Mouse (Mus musculus) liver, embryonic 14.5 days (tissue): ENCODE results near the gene Wrap53. TPM values are rescaled to one million over a fixed set of nuclear protein-coding genes. Genes with fewer than 3 reads are reported as not detected.
A peak's percentile ranks its signal among the peaks of the same experiment; 100 is the strongest.
"Not testable (repeated sequence)": the region's sequence is repeated elsewhere in the genome, so short reads cannot be mapped to it uniquely, and the experiment has no call there.

Experiments used
- ATAC-seq: fragments of 200-750 bp; cut with Nextera tagmentation; 2 replicates; pipeline ENCODE4 v1.8.0; 2017; ENCODE audit warnings: moderate number of reproducible peaks, mild to moderate bottlenecking, moderate library complexity; ENCODE audit not compliant: insufficient read depth
- DNase-seq, 3 experiments: peaks; one replicate each; pipeline ENCODE4 v3.0.0-alpha.2; 2012 to 2013; ENCODE audit warnings: low read depth in 3 of 3, low spot score in 3 of 3
- H3K27ac ChIP-seq: fragments of 300-500 bp; sonication (generic); 2 replicates; pipeline ENCODE4 v1.5.1; 2014; ENCODE audit warnings: moderate library complexity, mild to moderate bottlenecking, control low read depth, inconsistent platforms
- H3K27me3 ChIP-seq: fragments of 300-500 bp; sonication (generic); 2 replicates; pipeline ENCODE4 v1.6.1; 2014; ENCODE audit warnings: mild to moderate bottlenecking, low read length, moderate library complexity; ENCODE audit not compliant: control insufficient read depth, insufficient read depth
- H3K36me3 ChIP-seq: fragments of 300-500 bp; sonication (generic); replicated peaks from 2 replicates; pipeline ENCODE4 v1.6.1; 2014; ENCODE audit warnings: low read depth; ENCODE audit not compliant: control insufficient read depth, insufficient read depth
- H3K4me1 ChIP-seq, 2 experiments: fragments of 200-500 bp in 1 of 2; fragments of 300-500 bp in 1 of 2; sonication (generic) in 1 of 2; replicated peaks; 2 replicates each; pipeline ENCODE4 v1.6.1; 2012 to 2014; ENCODE audit warnings: antibody characterized with exemption in 1 of 2, inconsistent platforms in 1 of 2, low read length in 1 of 2; ENCODE audit not compliant: control insufficient read depth in 2 of 2, insufficient read depth in 2 of 2
- H3K4me2 ChIP-seq: fragments of 300-500 bp; sonication (generic); 2 replicates; pipeline ENCODE4 v1.6.1; 2014; ENCODE audit warnings: low read depth, mild to moderate bottlenecking, control low read depth, moderate library complexity
- H3K4me3 ChIP-seq, 2 experiments: fragments of 200-500 bp in 1 of 2; fragments of 300-500 bp in 1 of 2; sonication (generic) in 1 of 2; 2 replicates each; pipeline ENCODE4 v1.5.1; 2012 to 2014; ENCODE audit warnings: low read depth in 2 of 2, low read length in 2 of 2, mild to moderate bottlenecking in 2 of 2, control low read depth in 1 of 2, inconsistent platforms in 1 of 2, moderate library complexity in 1 of 2; ENCODE audit not compliant: insufficient read depth in 1 of 2
- H3K9ac ChIP-seq: fragments of 300-500 bp; sonication (generic); replicated peaks from 2 replicates; pipeline ENCODE4 v1.6.1; 2014; ENCODE audit warnings: mild to moderate bottlenecking, control low read depth, moderate library complexity
- H3K9me3 ChIP-seq: fragments of 300-500 bp; sonication (generic); 2 replicates; pipeline ENCODE4 v1.6.1; 2016; ENCODE audit warnings: low read length, mixed read lengths; ENCODE audit not compliant: control insufficient read depth
- CTCF ChIP-seq: IDR thresholded peaks from 2 replicates; pipeline ENCODE4 v1.5.1; 2016; ENCODE audit warnings: antibody characterized with exemption, low read depth, control low read depth
- EP300 ChIP-seq: IDR thresholded peaks from 2 replicates; pipeline ENCODE4 v1.6.1; 2016; ENCODE audit warnings: antibody characterized with exemption, low read depth
- WGBS: fragments of 180-500 bp; shearing (Covaris S2); extraction: QIAGEN DNeasy Blood & Tissue Kit; methylation state at CpG from one replicate; pipeline ENCODE4 v1.1.7; 2014; ENCODE audit not compliant: insufficient replicate concordance; 5-methylcytosine and 5-hydroxymethylcytosine counted together
- polyA plus RNA-seq, 2 experiments: library from polyadenylated mRNA; depleted of rRNA in 1 of 2; stranded (reverse) in 1 of 2; unstranded in 1 of 2; fragments of >200 nt; fragmentation: Nextera tagmentation in 1 of 2; extraction: Ambion mirVana in 1 of 2; gene quantifications; 2 replicates each; pipeline versions ENCODE4 v1.2.1 to v1.2.3; 2012 to 2014

The Wrap53 gene
- polyA plus RNA-seq, 2 experiments, result 10.8 to 14.8 TPM

GRCm38 (mm10) chr11:69547071-69547470, 33.0 kb downstream of the Wrap53 start:
- Histone ChIP-seq H3K27me3 (no peaks in the 10 kb centered on the region; the same call in none of the 2 replicates), H3K4me1 (no peaks in the 10 kb centered on the region; a peak in 1 of 4 replicates), H3K4me3 (peak overlapping the region; percentile 4 to 53; a peak in 2 of 4 replicates), H3K27ac (no peak overlapping the region), H3K9ac (no peak overlapping the region; the same call in 1 of the 2 replicates), H3K9me3 (no peaks in the 10 kb centered on the region), H3K36me3 (no peaks in the 10 kb centered on the region), H3K4me2 (peak overlapping the region; percentile 69)
- DNase-seq (no peak), ATAC-seq (no peak)
- TF ChIP-seq CTCF, result peak; percentile 58
- no peak for TF ChIP-seq EP300
- WGBS, result 8% methylated on average over 15 of the region's 15 CpGs

- Histone ChIP-seq H3K4me2 (peak overlapping the region; percentile 69), H3K27me3 (no peaks in the 10 kb centered on the region; the same call in none of the 2 replicates), H3K4me1 (no peaks in the 10 kb centered on the region; a peak in 1 of 4 replicates), H3K4me3 (peak overlapping the region; percentile 31 to 53), H3K9ac (no peak overlapping the region; the same call in 1 of the 2 replicates), H3K27ac (no peak overlapping the region), H3K36me3 (no peaks in the 10 kb centered on the region), H3K9me3 (no peaks in the 10 kb centered on the region)
- ATAC-seq, result no peak
- no peak for TF ChIP-seq EP300
- TF ChIP-seq CTCF, result peak; percentile 61
- under 1% methylated on average over 44 of the region's 44 CpGs for WGBS
- no peak for DNase-seq
These were observed 33.5 kb downstream of the Wrap53 start for GRCm38 (mm10) chr11:69546423-69547053.

- ATAC-seq, result no peak
- Histone ChIP-seq H3K4me3 (0 out of 4 replicates have a peak overlapping the region, but pooled peaks of 1 of the 2 experiments have one; percentile 20), H3K4me1 (no peaks in the 10 kb centered on the region; a peak in 1 of 4 replicates), H3K36me3 (no peaks in the 10 kb centered on the region), H3K9me3 (no peaks in the 10 kb centered on the region), H3K27ac (no peak overlapping the region), H3K9ac (no peak overlapping the region), H3K27me3 (no peaks in the 10 kb centered on the region; the same call in none of the 2 replicates), H3K4me2 (peak overlapping the region; percentile 69; the same call in 1 of the 2 replicates)
- TF ChIP-seq CTCF, result no peak
- no peak for TF ChIP-seq EP300
- no peak for DNase-seq
- WGBS, result 24% methylated on average over 7 of the region's 7 CpGs
These were observed 34.1 kb downstream of the Wrap53 start for GRCm38 (mm10) chr11:69545957-69546356.

GRCm38 (mm10) chr11:69543598-69543997, 36.5 kb downstream of the Wrap53 start:
- 68% methylated on average over 3 of the region's 3 CpGs for WGBS
- H3K4me3 ChIP-seq, result no peak overlapping the region

GRCm38 (mm10) chr11:69541741-69542140, 38.3 kb downstream of the Wrap53 start:
- H3K4me2 ChIP-seq, H3K9ac ChIP-seq, H3K4me1 ChIP-seq, H3K27ac ChIP-seq, H3K4me3 ChIP-seq, H3K9me3 ChIP-seq, ATAC-seq, H3K36me3 ChIP-seq, DNase-seq, H3K27me3 ChIP-seq: not testable (repeated sequence)
- WGBS, result 58% methylated on average over 1 of the region's 3 CpGs

More at GRCm38 (mm10) chr11:69543598-69543997, 36.5 kb downstream of the Wrap53 start:
- Histone ChIP-seq H3K4me2 (no peak overlapping the region), H3K27me3 (no peaks in the 10 kb centered on the region; the same call in none of the 2 replicates), H3K27ac (no peak overlapping the region), H3K36me3 (no peaks in the 10 kb centered on the region), H3K4me1 (no peaks in the 10 kb centered on the region; a peak in 1 of 4 replicates), H3K9me3 (no peaks in the 10 kb centered on the region), H3K9ac (no peak overlapping the region)
- TF ChIP-seq EP300 (no peak), CTCF (no peak)
- DNase-seq (no peak), ATAC-seq (no peak)
